Mouse (Mus musculus) fibroblast of lung, adult 2 months (primary cell): ENCODE measurements around the gene Gm10272.
"Not testable (repeated sequence)": the region's sequence is repeated elsewhere in the genome, so short reads cannot be mapped to it uniquely, and the experiment has no call there.

Experiments
- DNase-seq: peaks from one replicate; pipeline ENCODE4 v3.0.0-alpha.2; 2011; ENCODE audit warnings: low read depth

Gm10272 gene

GRCm38 (mm10) chr10:77706326-77706725, at the start of gene Gm10272:
Gm10272 (plus strand) TSS chr10:77706626.
- no peak for DNase-seq

GRCm38 (mm10) chr10:77658286-77658994, 48.0 kb upstream of the Gm10272 start:
- no peak for DNase-seq

- no peak for DNase-seq
Observed at GRCm38 (mm10) chr10:77663949-77664665, 42.3 kb upstream of the Gm10272 start.

- DNase-seq, result peak; percentile 53
Observed at GRCm38 (mm10) chr10:77666342-77666741, 40.1 kb upstream of the Gm10272 start.

- peak; percentile 10 for DNase-seq
Observed at GRCm38 (mm10) chr10:77667402-77667801, 39.0 kb upstream of the Gm10272 start.

GRCm38 (mm10) chr10:77670710-77671109, 35.7 kb upstream of the Gm10272 start:
- no peak for DNase-seq

GRCm38 (mm10) chr10:77671519-77671918, 34.9 kb upstream of the Gm10272 start:
- no peak for DNase-seq

- DNase-seq, result no peak
Observed at GRCm38 (mm10) chr10:77673765-77674164, 32.7 kb upstream of the Gm10272 start.

- no peak for DNase-seq
Observed at GRCm38 (mm10) chr10:77677562-77677961, 28.9 kb upstream of the Gm10272 start.

- DNase-seq, result no peak
Observed at GRCm38 (mm10) chr10:77682994-77683393, 23.4 kb upstream of the Gm10272 start.

GRCm38 (mm10) chr10:77684181-77684580, 22.2 kb upstream of the Gm10272 start:
- no peak for DNase-seq

- no peak for DNase-seq
Observed at GRCm38 (mm10) chr10:77685895-77686664, 20.3 kb upstream of the Gm10272 start, which contains the start of gene Tspear. Tspear (plus strand) TSS chr10:77686569.

- DNase-seq, result no peak
Observed at GRCm38 (mm10) chr10:77687021-77687420, 19.4 kb upstream of the Gm10272 start.

GRCm38 (mm10) chr10:77690356-77690807, 16.0 kb upstream of the Gm10272 start, which contains the start of gene Gm19402:
Gm19402 (minus strand) TSS chr10:77690757.
- not testable (repeated sequence) for DNase-seq

GRCm38 (mm10) chr10:77697133-77697532, 9.3 kb upstream of the Gm10272 start, which contains the start of gene Gm9508:
Gm9508 (minus strand) TSS chr10:77697233.
- DNase-seq, result no peak

- DNase-seq, result no peak
Observed at GRCm38 (mm10) chr10:77709831-77710230, 3.4 kb downstream of the Gm10272 start.

GRCm38 (mm10) chr10:77711157-77711556, 4.7 kb downstream of the Gm10272 start, which contains the start of gene Gm10024:
Gm10024 (plus strand) TSS chr10:77711457.
- not testable (repeated sequence) for DNase-seq

GRCm38 (mm10) chr10:77713734-77714133, 7.3 kb downstream of the Gm10272 start:
- DNase-seq, result no peak

- no peak for DNase-seq
Observed at GRCm38 (mm10) chr10:77715507-77715906, 9.1 kb downstream of the Gm10272 start, which contains the start of gene Gm10142. Gm10142 (plus strand) TSS chr10:77715807.

GRCm38 (mm10) chr10:77720299-77720698, 13.9 kb downstream of the Gm10272 start, which contains the start of gene Krtap12-1:
Krtap12-1 (plus strand) TSS chr10:77720599.
- DNase-seq, result not testable (repeated sequence)

- DNase-seq, result no peak
Observed at GRCm38 (mm10) chr10:77724855-77725254, 18.4 kb downstream of the Gm10272 start.

- no peak for DNase-seq
Observed at GRCm38 (mm10) chr10:77726186-77726585, 19.8 kb downstream of the Gm10272 start, which contains the start of gene Gm10100. Gm10100 (plus strand) TSS chr10:77726486.
